Mouse (Mus musculus): ENCODE measurements around the gene Hist1h4j. TPM values are rescaled to one million over a fixed set of nuclear protein-coding genes. Genes with fewer than 3 reads are reported as not detected.
A peak's percentile ranks its signal among the peaks of the same experiment; 100 is the strongest.

Gene Hist1h4j
- total and polyA plus RNA-seq, 3 experiments, result 1.8 to 936 (median 27.8) TPM

DNA sequence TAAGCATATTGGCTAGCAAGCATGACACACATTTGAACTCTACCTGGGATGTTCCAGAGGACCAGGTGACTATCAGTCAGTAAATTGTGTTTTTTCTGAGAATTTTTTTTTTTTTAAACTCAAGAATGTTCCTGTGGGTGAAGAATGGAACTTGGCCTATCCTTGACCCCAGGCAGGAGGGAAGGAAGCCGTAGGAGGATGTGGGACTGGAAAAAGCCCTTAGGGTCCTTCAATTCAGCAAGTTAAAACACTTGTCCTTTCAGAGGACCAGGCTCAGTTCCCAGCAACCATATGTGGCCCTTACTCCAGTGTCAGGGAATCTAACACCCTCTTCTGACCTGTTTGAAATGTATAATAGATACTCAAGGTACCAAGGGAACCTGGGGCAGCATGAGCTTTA is 5.3 kb upstream of the Hist1h4j start:
- Histone ChIP-seq H3K9me3 (replicated peaks; ENCODE audit: low read length) (no peaks in the 10 kb centered on the region), H3K36me3 (replicated peaks in 1 of 2; ENCODE audit: control insufficient read depth in 1 of 2, insufficient read depth in 1 of 2, low read length in 1 of 2) (no peaks in the 10 kb centered on the region), H3K9ac (ENCODE audit: insufficient read depth, low read depth) (no peak overlapping the region), H3K27me3 (replicated peaks) (no peaks in the 10 kb centered on the region), H3K4me1 (ENCODE audit: control insufficient read depth in 1 of 2, insufficient read depth in 2 of 2) (peaks cover 7 to 18% of the 10 kb centered on the region in 2 experiments; a peak in 3 of 4 replicates), H3K4me3 (replicated peaks in 1 of 3; ENCODE audit: low read depth in 2 of 3, low read length in 2 of 3, poor library complexity in 1 of 3) (no peak overlapping the region), H3K27ac (ENCODE audit: insufficient read depth, low read depth) (no peak overlapping the region), H3K4me2 (ENCODE audit: insufficient read depth, low read depth, poor library complexity, severe bottlenecking) (no peak overlapping the region), H3K79me2 (replicated peaks; ENCODE audit: control insufficient read depth, extremely low read depth, insufficient read depth, poor library complexity, severe bottlenecking) (no peaks in the 10 kb centered on the region)
- in situ Hi-C loops (cut with MboI; ENCODE audit: low pct_ligation_motif_present, low pct_unique_long_range_greater_than_20kb, low sequenced_read_pairs) (loop anchor here (25.0 kb wide), 1 partner anchor 1833 kb away; the partner anchor contains the start of genes Hist1h1d, Hist1h2ad, Hist1h2ae and Hist1h2bf), dilution Hi-C loops (cut with MboI; ENCODE audit: extremely low pct_ligation_motif_present, extremely low pct_unique_long_range_greater_than_20kb, low sequenced_read_pairs) (no loop called here)
- DNase-seq (ENCODE audit: extremely low read depth), result no peak
- no peak for TF ChIP-seq MAFK (IDR thresholded peaks at IDR 0.05; ENCODE audit: insufficient replicate concordance, low read length)
- no peak for TF ChIP-seq JUN (IDR thresholded peaks at IDR 0.05; ENCODE audit: insufficient read depth, low read depth, low read length)
- TF ChIP-seq RCOR1 (conservative IDR thresholded peaks at IDR 0.05; ENCODE audit: low read depth, low read length), result no peak
- TF ChIP-seq ZKSCAN1 (IDR thresholded peaks at IDR 0.05; ENCODE audit: borderline replicate concordance, low read depth, low read length), result no peak
- TF ChIP-seq MAX (IDR thresholded peaks at IDR 0.05; ENCODE audit: low read length), result no peak
- TF ChIP-seq EP300 (IDR thresholded peaks at IDR 0.05; ENCODE audit: low read length), result no peak
- TF ChIP-seq PAX5 (IDR thresholded peaks at IDR 0.05; ENCODE audit: low read length), result no peak
- TF ChIP-seq ZC3H11A (IDR thresholded peaks at IDR 0.05; ENCODE audit: low read depth, low read length), result no peak
- TF ChIP-seq GABPA (IDR thresholded peaks at IDR 0.05; ENCODE audit: insufficient replicate concordance, low read depth, low read length), result no peak
- TF ChIP-seq POLR2AphosphoS2 (IDR thresholded peaks at IDR 0.05; ENCODE audit: low read depth, low read length), result no peak
- TF ChIP-seq UBTF (IDR thresholded peaks at IDR 0.05; ENCODE audit: low read depth, low read length), result no peak
- no peak for TF ChIP-seq TCF12 (IDR thresholded peaks at IDR 0.05; ENCODE audit: low read depth, low read length)
- TF ChIP-seq TBP (conservative IDR thresholded peaks at IDR 0.05; ENCODE audit: low read depth, low read length), result no peak
- no peak for TF ChIP-seq CHD2 (IDR thresholded peaks at IDR 0.05; ENCODE audit: low read length)
- no peak for TF ChIP-seq SIN3A (IDR thresholded peaks at IDR 0.05; ENCODE audit: low read length)
- no peak for TF ChIP-seq POLR2A (IDR thresholded peaks at IDR 0.05; ENCODE audit: low read depth, low read length)
- no peak for TF ChIP-seq JUND (conservative IDR thresholded peaks at IDR 0.05; ENCODE audit: low read depth, low read length)
- no peak for TF ChIP-seq USF2 (conservative IDR thresholded peaks at IDR 0.05; ENCODE audit: low read depth, low read length)
- TF ChIP-seq ZNF384 (IDR thresholded peaks at IDR 0.05; ENCODE audit: low read depth, low read length), result no peak

DNA sequence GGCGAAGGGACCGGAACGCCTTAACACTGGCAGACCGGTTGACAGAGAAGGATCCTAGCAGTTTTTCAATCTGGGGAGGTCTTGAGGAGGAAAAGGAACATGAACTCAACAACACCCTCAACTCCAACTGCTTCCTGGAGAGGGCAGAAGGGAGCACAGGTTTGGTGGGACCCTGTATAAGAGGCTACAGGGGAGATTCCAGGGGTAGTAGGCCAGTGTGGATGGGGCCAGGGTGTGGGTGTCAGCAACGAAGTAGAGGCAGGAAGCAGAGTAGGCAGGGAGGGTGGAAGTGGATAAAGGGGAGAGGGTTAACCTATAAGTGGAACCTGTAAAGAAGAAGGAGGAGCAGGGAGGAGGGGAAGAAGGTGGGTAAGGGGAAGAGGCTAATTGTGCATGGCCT is 1.4 kb upstream of the Hist1h4j start:
- Histone ChIP-seq H3K4me3 (replicated peaks in 1 of 3; ENCODE audit: low read depth in 2 of 3, low read length in 2 of 3, poor library complexity in 1 of 3) (no peak overlapping the region), H3K27ac (ENCODE audit: insufficient read depth, low read depth) (peak overlapping the region; percentile 27), H3K27me3 (replicated peaks) (no peaks in the 10 kb centered on the region), H3K4me2 (ENCODE audit: insufficient read depth, low read depth, poor library complexity, severe bottlenecking) (no peak overlapping the region), H3K9ac (ENCODE audit: insufficient read depth, low read depth) (no peak overlapping the region), H3K4me1 (ENCODE audit: control insufficient read depth in 1 of 2, insufficient read depth in 2 of 2) (peaks cover 7 to 26% of the 10 kb centered on the region in 2 experiments; a peak in 3 of 4 replicates), H3K79me2 (replicated peaks; ENCODE audit: control insufficient read depth, extremely low read depth, insufficient read depth, poor library complexity, severe bottlenecking) (no peaks in the 10 kb centered on the region), H3K36me3 (replicated peaks in 1 of 2; ENCODE audit: control insufficient read depth in 1 of 2, insufficient read depth in 1 of 2, low read length in 1 of 2) (no peaks in the 10 kb centered on the region), H3K9me3 (replicated peaks; ENCODE audit: low read length) (no peaks in the 10 kb centered on the region)
- dilution Hi-C loops (cut with MboI; ENCODE audit: extremely low pct_ligation_motif_present, extremely low pct_unique_long_range_greater_than_20kb, low sequenced_read_pairs) (no loop called here), in situ Hi-C loops (cut with MboI; ENCODE audit: low pct_ligation_motif_present, low pct_unique_long_range_greater_than_20kb, low sequenced_read_pairs) (loop anchor here (25.0 kb wide), 1 partner anchor 1829 kb away; the partner anchor contains the start of genes Hist1h1d, Hist1h2ad, Hist1h2ae and Hist1h2bf)
- DNase-seq (ENCODE audit: extremely low read depth), result peak; percentile 61
- TF ChIP-seq ETS1 (conservative IDR thresholded peaks at IDR 0.05; ENCODE audit: low read depth, low read length) (no peak), SIN3A (IDR thresholded peaks at IDR 0.05; ENCODE audit: low read length) (no peak), PAX5 (IDR thresholded peaks at IDR 0.05; ENCODE audit: low read length) (no peak), KAT2A (IDR thresholded peaks at IDR 0.05; ENCODE audit: insufficient replicate concordance, low read length) (no peak), ZNF384 (IDR thresholded peaks at IDR 0.05; ENCODE audit: low read depth, low read length) (no peak), MEF2A (IDR thresholded peaks at IDR 0.05; ENCODE audit: borderline replicate concordance, low read depth, low read length) (no peak), ZMIZ1 (IDR thresholded peaks at IDR 0.05; ENCODE audit: low read depth, low read length) (no peak), MYC (IDR thresholded peaks at IDR 0.05; ENCODE audit: low read depth, low read length) (no peak), CTCF (conservative IDR thresholded peaks at IDR 0.05 in 1 of 2, IDR thresholded peaks at IDR 0.05 in 1 of 2; ENCODE audit: low read depth in 2 of 2, low read length in 2 of 2) (peak in 1 of 2 experiments; percentile 44; a peak in 2 of 4 replicates)

Data from CH12.LX (cell line).